Mouse (Mus musculus): ENCODE results near the gene Wdr5. TPM values are rescaled to one million over a fixed set of nuclear protein-coding genes. Genes with fewer than 3 reads are reported as not detected.
"Not testable (repeated sequence)": the region's sequence is repeated elsewhere in the genome, so short reads cannot be mapped to it uniquely, and the experiment has no call there.

Wdr5 gene
- polyA plus RNA-seq, 1 experiment from 2014 or later = 50.2 TPM

GRCm38 (mm10) chr2:27541225-27541624, 26.3 kb downstream of the Wdr5 start:
- WGBS = 88% methylated on average over 3 of the region's 3 CpGs
- no peak for ATAC-seq
- Histone ChIP-seq H3K27me3 (replicated peaks) (no peaks in the 10 kb centered on the region), H3K36me3 (no peaks in the 10 kb centered on the region), H3K9ac (no peak overlapping the region), H3K4me1 (replicated peaks) (0 out of 2 replicates have a peak, but pooled peaks cover 9% of the 10 kb centered on the region), H3K4me3 (replicated peaks) (no peak overlapping the region), H3K9me3 (no peaks in the 10 kb centered on the region), H3K27ac (no peak overlapping the region), H3K4me2 (replicated peaks) (peak overlapping the region; percentile 57)

- Histone ChIP-seq H3K4me2 (replicated peaks) (no peak overlapping the region), H3K4me1 (replicated peaks) (0 out of 2 replicates have a peak, but pooled peaks cover 9% of the 10 kb centered on the region), H3K9ac (no peak overlapping the region), H3K4me3 (replicated peaks) (no peak overlapping the region), H3K9me3 (no peaks in the 10 kb centered on the region), H3K36me3 (no peaks in the 10 kb centered on the region), H3K27ac (no peak overlapping the region), H3K27me3 (replicated peaks) (no peaks in the 10 kb centered on the region)
- ATAC-seq = no peak
- WGBS = 88% methylated on average over 6 of the region's 6 CpGs
These were observed 29.7 kb downstream of the Wdr5 start for GRCm38 (mm10) chr2:27544613-27545012.

- ATAC-seq, H3K27ac ChIP-seq: not testable (repeated sequence)
- 84% methylated on average over 3 of the region's 3 CpGs for WGBS
These were observed 30.6 kb downstream of the Wdr5 start for GRCm38 (mm10) chr2:27545517-27545916.

GRCm38 (mm10) chr2:27546041-27546440, 31.1 kb downstream of the Wdr5 start:
- not testable (repeated sequence) for H3K4me1 ChIP-seq (replicated peaks); H3K36me3 ChIP-seq; H3K4me3 ChIP-seq (replicated peaks); H3K9ac ChIP-seq; H3K4me2 ChIP-seq (replicated peaks); H3K27ac ChIP-seq; ATAC-seq; H3K9me3 ChIP-seq; H3K27me3 ChIP-seq (replicated peaks)
- 92% methylated on average over 8 of the region's 8 CpGs for WGBS

More at GRCm38 (mm10) chr2:27545517-27545916, 30.6 kb downstream of the Wdr5 start:
- H3K4me1 ChIP-seq (replicated peaks); H3K4me2 ChIP-seq (replicated peaks); H3K4me3 ChIP-seq (replicated peaks); H3K36me3 ChIP-seq; H3K27me3 ChIP-seq (replicated peaks); H3K9me3 ChIP-seq; H3K9ac ChIP-seq: not testable (repeated sequence)

GRCm38 (mm10) chr2:27547326-27547725, 32.4 kb downstream of the Wdr5 start:
- H3K4me2 ChIP-seq (replicated peaks) = no peak overlapping the region
- H3K27me3 ChIP-seq (replicated peaks) = no peaks in the 10 kb centered on the region
- H3K9ac ChIP-seq = no peak overlapping the region
- no peaks in the 10 kb centered on the region for H3K36me3 ChIP-seq
- H3K4me3 ChIP-seq (replicated peaks) = no peak overlapping the region
- no peak overlapping the region for H3K27ac ChIP-seq
- 53% methylated on average over 1 of the region's 1 CpGs for WGBS
- H3K9me3 ChIP-seq = no peaks in the 10 kb centered on the region
- ATAC-seq = no peak
- no peaks in the 10 kb centered on the region for H3K4me1 ChIP-seq (replicated peaks)

- Histone ChIP-seq H3K4me3 (replicated peaks) (no peak overlapping the region), H3K27ac (no peak overlapping the region), H3K4me1 (replicated peaks) (0 out of 2 replicates have a peak, but pooled peaks cover 1% of the 10 kb centered on the region), H3K4me2 (replicated peaks) (no peak overlapping the region), H3K9ac (no peak overlapping the region), H3K36me3 (no peaks in the 10 kb centered on the region), H3K9me3 (no peaks in the 10 kb centered on the region), H3K27me3 (replicated peaks) (no peaks in the 10 kb centered on the region)
- 93% methylated on average over 2 of the region's 2 CpGs for WGBS
- ATAC-seq = no peak
These were observed 33.0 kb downstream of the Wdr5 start for GRCm38 (mm10) chr2:27547986-27548385.

GRCm38 (mm10) chr2:27548664-27549369, 33.9 kb downstream of the Wdr5 start:
- Histone ChIP-seq H3K9me3 (no peaks in the 10 kb centered on the region), H3K4me3 (replicated peaks) (no peak overlapping the region), H3K27me3 (replicated peaks) (no peaks in the 10 kb centered on the region), H3K9ac (no peak overlapping the region), H3K36me3 (no peaks in the 10 kb centered on the region), H3K27ac (no peak overlapping the region), H3K4me1 (replicated peaks) (0 out of 2 replicates have a peak, but pooled peaks cover 6% of the 10 kb centered on the region), H3K4me2 (replicated peaks) (no peak overlapping the region)
- 47% methylated on average over 1 of the region's 1 CpGs for WGBS
- ATAC-seq = peak; percentile 48; the same call in 1 of the 2 replicates

- no peaks in the 10 kb centered on the region for H3K36me3 ChIP-seq
- WGBS = 12% methylated on average over 7 of the region's 7 CpGs
- no peak overlapping the region for H3K4me3 ChIP-seq (replicated peaks)
- peak; percentile 46; the same call in 1 of the 2 replicates for ATAC-seq
- H3K4me1 ChIP-seq (replicated peaks) = 0 out of 2 replicates have a peak, but pooled peaks cover 17% of the 10 kb centered on the region
- no peaks in the 10 kb centered on the region for H3K27me3 ChIP-seq (replicated peaks)
- no peaks in the 10 kb centered on the region for H3K9me3 ChIP-seq
- H3K4me2 ChIP-seq (replicated peaks) = no peak overlapping the region
- H3K9ac ChIP-seq = no peak overlapping the region
- H3K27ac ChIP-seq = no peak overlapping the region
These were observed 37.8 kb downstream of the Wdr5 start for GRCm38 (mm10) chr2:27552620-27553287.

- Histone ChIP-seq H3K9ac (no peak overlapping the region), H3K27me3 (replicated peaks) (no peaks in the 10 kb centered on the region), H3K4me1 (replicated peaks) (0 out of 2 replicates have a peak, but pooled peaks cover 17% of the 10 kb centered on the region), H3K36me3 (no peaks in the 10 kb centered on the region), H3K4me3 (replicated peaks) (no peak overlapping the region), H3K9me3 (no peaks in the 10 kb centered on the region), H3K4me2 (replicated peaks) (no peak overlapping the region), H3K27ac (peak overlapping the region; percentile 40; the same call in 1 of the 2 replicates)
- WGBS = 58% methylated on average over 9 of the region's 9 CpGs
- ATAC-seq = peak; percentile 58
These were observed 39.4 kb downstream of the Wdr5 start for GRCm38 (mm10) chr2:27554308-27554707.

- H3K36me3 ChIP-seq = no peaks in the 10 kb centered on the region
- ATAC-seq = no peak
- no peaks in the 10 kb centered on the region for H3K9me3 ChIP-seq
- H3K4me3 ChIP-seq (replicated peaks) = no peak overlapping the region
- H3K27ac ChIP-seq = no peak overlapping the region
- no peaks in the 10 kb centered on the region for H3K27me3 ChIP-seq (replicated peaks)
- 87% methylated on average over 6 of the region's 6 CpGs for WGBS
- peaks cover 22% of the 10 kb centered on the region; the same call in 1 of the 2 replicates for H3K4me1 ChIP-seq (replicated peaks)
- no peak overlapping the region for H3K9ac ChIP-seq
- no peak overlapping the region for H3K4me2 ChIP-seq (replicated peaks)
These were observed 42.0 kb downstream of the Wdr5 start for GRCm38 (mm10) chr2:27556921-27557320.

- no peak overlapping the region for H3K9ac ChIP-seq
- H3K36me3 ChIP-seq = no peaks in the 10 kb centered on the region
- peak overlapping the region; percentile 22 for H3K27ac ChIP-seq
- no peaks in the 10 kb centered on the region for H3K27me3 ChIP-seq (replicated peaks)
- 55% methylated on average over 7 of the region's 7 CpGs for WGBS
- H3K4me2 ChIP-seq (replicated peaks) = no peak overlapping the region
- no peak overlapping the region for H3K4me3 ChIP-seq (replicated peaks)
- ATAC-seq = peak; percentile 83
- peaks cover 6% of the 10 kb centered on the region; the same call in 1 of the 2 replicates for H3K4me1 ChIP-seq (replicated peaks)
- no peaks in the 10 kb centered on the region for H3K9me3 ChIP-seq
These were observed 45.8 kb downstream of the Wdr5 start for GRCm38 (mm10) chr2:27560708-27561123.

GRCm38 (mm10) chr2:27561159-27561558, 46.2 kb downstream of the Wdr5 start:
- H3K4me3 ChIP-seq (replicated peaks) = no peak overlapping the region
- no peak overlapping the region for H3K4me2 ChIP-seq (replicated peaks)
- no peaks in the 10 kb centered on the region for H3K27me3 ChIP-seq (replicated peaks)
- ATAC-seq = peak; percentile 71
- no peak overlapping the region for H3K9ac ChIP-seq
- peaks cover 6% of the 10 kb centered on the region; the same call in 1 of the 2 replicates for H3K4me1 ChIP-seq (replicated peaks)
- 44% methylated on average over 1 of the region's 1 CpGs for WGBS
- peak overlapping the region; percentile 22 for H3K27ac ChIP-seq
- H3K9me3 ChIP-seq = no peaks in the 10 kb centered on the region
- no peaks in the 10 kb centered on the region for H3K36me3 ChIP-seq
